Mouse (Mus musculus) liver, embryonic 14.5 days (tissue): ENCODE results near the gene Spryd3.

ENCODE experiments used
- CTCF ChIP-seq: IDR thresholded peaks from 2 replicates; pipeline ENCODE4 v1.5.1; 2016; ENCODE audit warnings: antibody characterized with exemption, low read depth, control low read depth
- EP300 ChIP-seq: IDR thresholded peaks from 2 replicates; pipeline ENCODE4 v1.6.1; 2016; ENCODE audit warnings: antibody characterized with exemption, low read depth

DNA sequence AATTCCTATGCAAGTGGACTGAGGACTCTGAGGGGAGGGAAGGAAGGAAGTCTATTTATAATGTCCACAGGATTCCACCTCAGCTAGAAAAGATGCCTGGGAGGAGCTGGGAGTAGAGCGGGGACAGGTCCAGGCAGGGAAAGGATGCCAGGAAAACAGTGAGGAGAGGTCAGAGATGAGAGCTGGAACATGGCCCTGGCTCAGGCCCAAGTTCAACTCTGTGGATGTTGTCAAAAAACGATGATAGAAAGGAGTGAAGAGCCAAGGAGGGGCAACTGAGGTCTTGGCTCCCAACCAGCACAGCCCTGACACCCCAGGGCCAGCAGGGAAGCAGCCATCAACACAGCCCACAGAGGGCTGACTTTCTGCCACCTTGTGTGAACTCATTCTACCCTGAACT lies 9.7 kb downstream of the Spryd3 start:
- no peak for TF ChIP-seq CTCF
- TF ChIP-seq EP300 = no peak
